Mouse (Mus musculus) T-helper 17 cell (primary cell): ENCODE data around the gene Sgsm3.

Source experiments
- in situ Hi-C, 2 experiments: fragments of 300-600 bp; cut with MboI, MseI; formaldehyde crosslinking; loops; 1 replicate in 1 of 2; 2 replicates in 1 of 2; pipeline ENCODE4 v1.15.1; 2025; ENCODE audit warnings: high pct_unique_total_duplicates in 2 of 2

Gene Sgsm3

GRCm38 (mm10) chr15:81060975-81061374, 83.4 kb downstream of the Sgsm3 start:
- in situ Hi-C loops, result no loop called here
